Mouse (Mus musculus): ENCODE results near the gene Aggf1. TPM values are rescaled to one million over a fixed set of nuclear protein-coding genes. Genes with fewer than 3 reads are reported as not detected.

The Aggf1 gene
- polyA plus RNA-seq, 1 experiment from 2014 or later, result 13.3 TPM

DNA sequence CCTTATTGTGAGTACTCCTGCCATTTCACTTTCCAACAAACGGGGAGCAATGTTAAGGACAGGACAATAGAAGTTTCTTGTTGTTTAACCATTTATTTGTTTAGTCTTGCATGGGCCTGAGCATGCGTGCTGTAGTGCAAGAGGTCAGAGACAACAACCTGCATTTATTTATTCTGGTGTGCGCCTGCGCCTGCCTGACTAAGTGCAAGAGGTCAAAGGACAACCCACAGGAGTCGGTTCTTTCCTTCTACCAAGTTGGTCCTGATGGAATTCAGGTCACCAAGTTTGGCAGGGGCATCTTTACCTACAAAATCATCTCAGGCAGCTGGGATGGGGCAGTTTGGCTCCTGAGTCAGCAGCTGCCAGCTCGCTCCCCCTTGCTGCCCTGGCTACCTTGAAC, 29.3 kb downstream of the Aggf1 start:
- no peak for ATAC-seq (ENCODE audit: low read depth)
- Histone ChIP-seq H3K9ac (ENCODE audit: low read depth, low read length) (no peak overlapping the region), H3K4me1 (ENCODE audit: control insufficient read depth, low read depth, low read length) (no peaks in the 10 kb centered on the region), H3K27ac (ENCODE audit: low read length) (no peak overlapping the region), H3K27me3 (ENCODE audit: control insufficient read depth, insufficient read depth, low read depth, low read length) (no peaks in the 10 kb centered on the region), H3K9me3 (replicated peaks; ENCODE audit: control insufficient read depth, low read length) (no peaks in the 10 kb centered on the region), H3K36me3 (ENCODE audit: control insufficient read depth, insufficient read depth) (peaks cover 3% of the 10 kb centered on the region), H3K4me2 (ENCODE audit: low read depth, low read length) (no peak overlapping the region), H3K4me3 (ENCODE audit: low read depth, low read length) (no peak overlapping the region)
- WGBS (ENCODE audit: insufficient replicate concordance), result 63% methylated on average over 6 of the region's 6 CpGs

DNA sequence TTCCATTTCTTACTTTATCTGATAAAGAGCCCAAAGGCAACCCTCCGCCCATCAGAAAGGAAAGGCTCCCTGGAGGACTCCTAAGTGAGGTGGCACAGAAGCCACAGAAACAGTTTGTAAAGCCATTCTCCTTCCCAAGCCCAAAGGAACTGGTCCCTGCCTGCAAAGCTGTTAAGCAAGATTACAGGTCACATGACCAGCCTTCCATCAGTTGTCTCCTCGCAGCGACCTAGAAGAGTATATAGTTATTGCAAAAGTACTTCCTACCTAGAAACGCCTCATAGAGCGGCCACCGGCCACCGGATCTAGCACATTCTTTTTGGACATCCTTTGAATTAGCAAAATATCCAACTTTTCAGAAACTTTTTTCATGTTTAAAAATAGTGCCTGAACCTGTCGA, 31.7 kb downstream of the Aggf1 start:
- H3K27ac ChIP-seq (ENCODE audit: low read length), result no peak overlapping the region
- no peak overlapping the region for H3K9ac ChIP-seq (ENCODE audit: low read depth, low read length)
- 37% methylated on average over 8 of the region's 8 CpGs for WGBS (ENCODE audit: insufficient replicate concordance)
- no peak overlapping the region for H3K4me2 ChIP-seq (ENCODE audit: low read depth, low read length)
- ATAC-seq (ENCODE audit: low read depth), result no peak
- H3K36me3 ChIP-seq (ENCODE audit: control insufficient read depth, insufficient read depth), result no peaks in the 10 kb centered on the region
- no peaks in the 10 kb centered on the region for H3K27me3 ChIP-seq (ENCODE audit: control insufficient read depth, insufficient read depth, low read depth, low read length)
- no peaks in the 10 kb centered on the region for H3K4me1 ChIP-seq (ENCODE audit: control insufficient read depth, low read depth, low read length)
- no peak overlapping the region for H3K4me3 ChIP-seq (ENCODE audit: low read depth, low read length)
- no peaks in the 10 kb centered on the region for H3K9me3 ChIP-seq (replicated peaks; ENCODE audit: control insufficient read depth, low read length)

DNA sequence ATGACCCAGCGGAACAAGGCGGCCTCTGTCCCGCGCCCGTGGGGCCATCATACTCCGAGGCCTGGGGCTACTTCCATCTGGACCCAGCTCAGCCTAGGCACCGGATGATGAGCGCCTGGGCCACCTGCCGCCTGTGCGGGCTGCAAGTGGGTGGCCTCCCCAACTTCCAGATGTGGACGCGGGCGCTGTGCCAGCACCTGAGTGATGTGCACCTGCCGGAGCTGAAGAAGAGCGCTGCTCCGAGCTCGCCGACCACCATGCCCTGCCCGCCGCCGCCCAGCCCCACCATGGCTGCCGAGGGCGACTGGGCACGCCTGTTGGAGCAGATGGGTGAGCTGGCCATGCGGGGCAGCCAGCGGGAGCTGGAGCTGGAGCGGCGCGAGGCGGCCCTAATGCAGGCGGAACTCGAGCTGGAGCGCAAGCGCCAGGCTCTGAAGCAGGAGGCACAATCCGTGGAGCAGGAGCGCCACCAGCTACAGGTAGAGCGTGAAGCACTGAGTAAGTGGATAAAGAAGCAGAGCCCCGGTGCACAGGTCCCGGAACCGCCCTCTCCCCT, 39.0 kb downstream of the Aggf1 start:
- H3K27ac ChIP-seq (ENCODE audit: low read length), result no peak overlapping the region
- H3K9me3 ChIP-seq (replicated peaks; ENCODE audit: control insufficient read depth, low read length), result no peaks in the 10 kb centered on the region
- H3K4me2 ChIP-seq (ENCODE audit: low read depth, low read length), result no peak overlapping the region
- no peak overlapping the region for H3K9ac ChIP-seq (ENCODE audit: low read depth, low read length)
- 84% methylated on average over 40 of the region's 40 CpGs for WGBS (ENCODE audit: insufficient replicate concordance)
- H3K36me3 ChIP-seq (ENCODE audit: control insufficient read depth, insufficient read depth), result no peaks in the 10 kb centered on the region; the same call in none of the 2 replicates
- no peak for ATAC-seq (ENCODE audit: low read depth)
- no peaks in the 10 kb centered on the region for H3K4me1 ChIP-seq (ENCODE audit: control insufficient read depth, low read depth, low read length)
- no peak overlapping the region for H3K4me3 ChIP-seq (ENCODE audit: low read depth, low read length)
- no peaks in the 10 kb centered on the region for H3K27me3 ChIP-seq (ENCODE audit: control insufficient read depth, insufficient read depth, low read depth, low read length)

- H3K27me3 ChIP-seq (ENCODE audit: control insufficient read depth, insufficient read depth, low read depth, low read length), result no peaks in the 10 kb centered on the region
- no peaks in the 10 kb centered on the region; the same call in none of the 2 replicates for H3K36me3 ChIP-seq (ENCODE audit: control insufficient read depth, insufficient read depth)
- no peak overlapping the region for H3K9ac ChIP-seq (ENCODE audit: low read depth, low read length)
- ATAC-seq (ENCODE audit: low read depth), result no peak
- peaks cover 7% of the 10 kb centered on the region for H3K4me1 ChIP-seq (ENCODE audit: control insufficient read depth, low read depth, low read length)
- H3K4me2 ChIP-seq (ENCODE audit: low read depth, low read length), result no peak overlapping the region
- no peaks in the 10 kb centered on the region for H3K9me3 ChIP-seq (replicated peaks; ENCODE audit: control insufficient read depth, low read length)
- H3K4me3 ChIP-seq (ENCODE audit: low read depth, low read length), result no peak overlapping the region
- 75% methylated on average over 11 of the region's 11 CpGs for WGBS (ENCODE audit: insufficient replicate concordance)
- H3K27ac ChIP-seq (ENCODE audit: low read length), result no peak overlapping the region
These were observed 42.9 kb downstream of the Aggf1 start for GRCm38 (mm10) chr13:95332086-95332899.

GRCm38 (mm10) chr13:95330507-95330906, 44.6 kb downstream of the Aggf1 start:
- H3K9ac ChIP-seq (ENCODE audit: low read depth, low read length), result no peak overlapping the region
- H3K27ac ChIP-seq (ENCODE audit: low read length), result no peak overlapping the region
- no peaks in the 10 kb centered on the region for H3K9me3 ChIP-seq (replicated peaks; ENCODE audit: control insufficient read depth, low read length)
- H3K4me3 ChIP-seq (ENCODE audit: low read depth, low read length), result no peak overlapping the region
- H3K36me3 ChIP-seq (ENCODE audit: control insufficient read depth, insufficient read depth), result no peaks in the 10 kb centered on the region
- 57% methylated on average over 11 of the region's 11 CpGs for WGBS (ENCODE audit: insufficient replicate concordance)
- H3K4me1 ChIP-seq (ENCODE audit: control insufficient read depth, low read depth, low read length), result peaks cover 11% of the 10 kb centered on the region
- ATAC-seq (ENCODE audit: low read depth), result no peak
- no peak overlapping the region for H3K4me2 ChIP-seq (ENCODE audit: low read depth, low read length)
- no peaks in the 10 kb centered on the region; the same call in 1 of the 2 replicates for H3K27me3 ChIP-seq (ENCODE audit: control insufficient read depth, insufficient read depth, low read depth, low read length)

DNA sequence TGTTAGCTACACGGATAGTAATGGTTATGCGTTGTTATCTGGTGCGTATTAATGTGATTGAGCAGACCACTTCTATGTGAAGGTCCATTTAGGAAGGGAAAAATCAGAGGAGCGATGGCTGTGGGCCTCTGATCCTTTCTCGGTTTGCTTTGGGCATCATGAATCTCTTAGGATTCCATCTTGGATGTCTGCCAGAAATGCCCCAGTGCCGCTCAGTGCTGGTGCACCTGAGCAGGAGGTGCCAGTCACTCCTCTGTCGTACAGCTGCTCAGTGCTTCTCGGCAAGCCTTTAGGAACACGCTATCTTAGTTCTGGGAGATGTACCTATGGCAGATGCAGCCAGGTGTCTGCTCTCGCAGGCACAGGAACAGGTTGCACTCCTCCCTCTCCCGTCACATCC, 46.4 kb downstream of the Aggf1 start:
- Histone ChIP-seq H3K4me3 (ENCODE audit: low read depth, low read length) (no peak overlapping the region), H3K27ac (ENCODE audit: low read length) (no peak overlapping the region), H3K4me1 (ENCODE audit: control insufficient read depth, low read depth, low read length) (peaks cover 11% of the 10 kb centered on the region), H3K9ac (ENCODE audit: low read depth, low read length) (no peak overlapping the region), H3K27me3 (ENCODE audit: control insufficient read depth, insufficient read depth, low read depth, low read length) (peaks cover 10% of the 10 kb centered on the region), H3K36me3 (ENCODE audit: control insufficient read depth, insufficient read depth) (no peaks in the 10 kb centered on the region), H3K9me3 (replicated peaks; ENCODE audit: control insufficient read depth, low read length) (no peaks in the 10 kb centered on the region), H3K4me2 (ENCODE audit: low read depth, low read length) (no peak overlapping the region)
- WGBS (ENCODE audit: insufficient replicate concordance), result 77% methylated on average over 11 of the region's 11 CpGs
- ATAC-seq (ENCODE audit: low read depth), result no peak

DNA sequence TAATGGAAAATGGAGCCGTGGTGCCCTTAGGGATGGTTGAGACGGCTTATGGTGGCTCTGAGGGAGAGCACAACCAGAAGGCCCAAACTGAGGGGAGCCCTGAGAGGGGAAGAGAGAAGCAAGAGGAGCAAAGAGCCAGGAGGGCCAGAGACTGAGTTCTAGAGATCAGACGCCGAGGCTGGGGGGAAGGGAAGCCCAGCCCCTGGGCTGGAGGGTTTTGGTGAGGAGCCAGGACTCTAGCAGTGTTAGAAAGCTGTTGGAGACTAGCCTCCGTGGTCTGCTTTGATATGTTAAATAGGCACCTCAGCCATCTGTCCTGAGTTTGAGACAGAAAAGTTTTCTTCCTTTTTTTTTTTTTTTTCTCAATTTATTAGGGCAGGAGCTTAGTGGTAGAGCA, 47.8 kb downstream of the Aggf1 start:
- 22% methylated on average over 5 of the region's 5 CpGs for WGBS (ENCODE audit: insufficient replicate concordance)
- peaks cover 11% of the 10 kb centered on the region for H3K4me1 ChIP-seq (ENCODE audit: control insufficient read depth, low read depth, low read length)
- H3K9ac ChIP-seq (ENCODE audit: low read depth, low read length), result peak overlapping the region; percentile 28; the same call in 1 of the 2 replicates
- no peak for ATAC-seq (ENCODE audit: low read depth)
- no peaks in the 10 kb centered on the region for H3K36me3 ChIP-seq (ENCODE audit: control insufficient read depth, insufficient read depth)
- H3K9me3 ChIP-seq (replicated peaks; ENCODE audit: control insufficient read depth, low read length), result no peaks in the 10 kb centered on the region
- H3K27ac ChIP-seq (ENCODE audit: low read length), result peak overlapping the region; percentile 19; the same call in 1 of the 2 replicates
- H3K4me3 ChIP-seq (ENCODE audit: low read depth, low read length), result peak overlapping the region; percentile 38
- peaks cover 12% of the 10 kb centered on the region for H3K27me3 ChIP-seq (ENCODE audit: control insufficient read depth, insufficient read depth, low read depth, low read length)
- H3K4me2 ChIP-seq (ENCODE audit: low read depth, low read length), result peak overlapping the region; percentile 54

DNA sequence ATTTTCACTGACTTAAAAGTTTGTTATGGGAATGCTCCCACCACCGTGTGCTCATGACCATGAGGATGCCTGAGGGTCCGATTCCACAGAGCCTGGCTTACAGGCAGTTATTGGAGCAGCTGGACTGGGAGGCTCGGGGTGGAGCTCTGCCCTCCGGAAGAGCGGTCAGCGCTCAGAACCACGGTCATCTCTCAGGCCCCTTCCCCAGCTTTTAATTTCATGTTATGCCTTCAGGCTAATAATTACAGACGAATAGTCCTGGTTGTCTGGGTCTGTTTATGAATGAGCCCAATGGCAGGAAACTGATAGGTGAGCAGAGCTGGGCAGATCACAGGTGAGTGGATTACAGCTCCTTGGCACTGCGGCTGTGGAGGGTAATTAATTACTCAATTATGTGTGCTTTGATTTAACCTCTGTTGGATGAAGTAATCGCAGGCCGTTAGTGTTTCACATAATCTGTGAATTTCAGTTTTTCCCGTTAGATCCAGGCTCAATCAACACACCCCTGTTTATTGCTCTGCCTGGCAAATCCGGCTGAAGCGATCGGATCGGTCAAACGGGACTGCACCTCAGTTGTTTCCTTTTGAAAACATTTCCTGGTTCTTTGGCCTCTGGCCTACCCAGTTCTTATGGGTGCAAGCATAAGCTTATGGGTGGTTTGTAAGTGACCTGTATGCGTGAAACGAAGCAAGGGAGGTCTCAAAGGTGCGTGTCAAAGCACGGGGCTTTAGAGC, 48.4 kb downstream of the Aggf1 start:
- WGBS (ENCODE audit: insufficient replicate concordance), result 26% methylated on average over 21 of the region's 21 CpGs
- Histone ChIP-seq H3K36me3 (ENCODE audit: control insufficient read depth, insufficient read depth) (no peaks in the 10 kb centered on the region), H3K4me1 (ENCODE audit: control insufficient read depth, low read depth, low read length) (peaks cover 11% of the 10 kb centered on the region), H3K9me3 (replicated peaks; ENCODE audit: control insufficient read depth, low read length) (no peaks in the 10 kb centered on the region), H3K9ac (ENCODE audit: low read depth, low read length) (peak overlapping the region; percentile 47; the same call in 1 of the 2 replicates), H3K27ac (ENCODE audit: low read length) (peak overlapping the region; percentile 19; the same call in 1 of the 2 replicates), H3K27me3 (ENCODE audit: control insufficient read depth, insufficient read depth, low read depth, low read length) (peaks cover 12% of the 10 kb centered on the region), H3K4me3 (ENCODE audit: low read depth, low read length) (peak overlapping the region; percentile 38), H3K4me2 (ENCODE audit: low read depth, low read length) (peak overlapping the region; percentile 54)
- no peak for ATAC-seq (ENCODE audit: low read depth)
